Mouse (Mus musculus): Measurements from ENCODE around the gene Eno3.

GRCm38 (mm10) chr11:70686901-70687566 is 30.0 kb downstream of the Eno3 start:
- TF ChIP-seq CTCF (IDR thresholded peaks at IDR 0.05; ENCODE audit: low read depth) (no peak), EP300 (IDR thresholded peaks at IDR 0.05; ENCODE audit: low read depth) (no peak)
